9 mouse cellular contexts compared by ENCODE assay signal in the genomic region with DNA sequence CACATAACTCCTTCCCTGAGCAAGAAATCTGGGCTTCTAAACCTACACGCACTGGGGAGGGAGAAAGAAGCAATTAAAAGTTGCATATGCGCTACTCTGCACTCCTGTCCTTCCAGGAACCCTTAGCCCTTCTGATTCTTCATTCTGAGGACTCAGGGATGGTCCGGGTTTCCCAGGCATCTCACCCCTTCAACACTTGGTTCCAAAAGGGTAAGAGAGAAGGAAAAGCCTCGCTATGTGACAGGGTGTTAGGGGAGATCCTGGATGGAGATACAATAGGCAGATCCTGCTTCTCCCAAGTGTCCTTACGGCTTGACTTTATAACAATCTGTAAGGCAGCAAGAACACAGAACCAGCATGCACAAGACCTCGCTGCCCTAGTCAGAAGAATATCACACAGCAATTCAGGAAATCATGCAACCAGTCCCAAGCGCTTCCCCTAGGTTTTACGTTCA. TPM values are rescaled to one million over a fixed set of nuclear protein-coding genes. Genes with fewer than 3 reads are reported as not detected.
DNase-seq lines count a peak whose midpoint lies in the region; ATAC-seq lines count a peak whose summit lies in the region.
"Had no signal": no experiment of that assay in that cellular context is flagged by ENCODE, and none has a peak within 500 bp of the region (broad histone marks: within the 10 kb centered on the region; RNA-seq: fewer than 3 reads in every experiment).

No protein-coding gene starts in this region.

- peak overlapping the region; percentile 56 for H3K4me2 ChIP-seq in hindbrain, embryonic 11.5 days (replicated peaks; ENCODE audit: low read depth, low read length)
- H3K4me2 ChIP-seq in midbrain, embryonic 11.5 days = peak overlapping the region; percentile 60

- intact Hi-C loops in heart, postnatal 14 days (cut with DNase I) = no loop called here

- DNase-seq in heart, embryonic 10.5 days (ENCODE audit: low spot score) = no peak
- no peak for DNase-seq in heart, postnatal 14 days
- DNase-seq in cerebellum, adult 9-10 months = peak; percentile 73
- peak; percentile 55 for DNase-seq in hindbrain, embryonic 11.5 days (ENCODE audit: low spot score)
- DNase-seq in midbrain, embryonic 11.5 days (ENCODE audit: low spot score, missing footprints) = peak; percentile 94
- no peak for DNase-seq in right cerebral cortex, postnatal 10 days (ENCODE audit: low spot score in 2 of 2)
- DNase-seq in spleen, adult 18-20 months = no peak
- no peak for DNase-seq in yolk sac, embryonic 10.5 days (ENCODE audit: low spot score)

- peaks cover 100% of the 10 kb centered on the region for H3K4me1 ChIP-seq in heart, embryonic 10.5 days
- H3K4me1 ChIP-seq in hindbrain, embryonic 11.5 days (replicated peaks; ENCODE audit: control insufficient read depth, insufficient read depth, low read length) = peaks cover 73% of the 10 kb centered on the region
- H3K4me1 ChIP-seq in midbrain, embryonic 11.5 days (ENCODE audit: control insufficient read depth, insufficient read depth, low read length) = peaks cover 97% of the 10 kb centered on the region

- H3K9me3 ChIP-seq in heart, embryonic 10.5 days = no peaks in the 10 kb centered on the region
- no peaks in the 10 kb centered on the region for H3K9me3 ChIP-seq in hindbrain, embryonic 11.5 days (ENCODE audit: control insufficient read depth, low read length)
- no peaks in the 10 kb centered on the region for H3K9me3 ChIP-seq in midbrain, embryonic 11.5 days (ENCODE audit: control insufficient read depth, low read length)

- ATAC-seq in hindbrain, embryonic 11.5 days (ENCODE audit: low FRiP score) = no peak
- ATAC-seq in midbrain, embryonic 11.5 days (ENCODE audit: low FRiP score) = no peak

- WGBS in heart, embryonic 10.5 days = 28% methylated on average over 8 of the region's 8 CpGs
- WGBS in hindbrain, embryonic 11.5 days = 22% methylated on average over 8 of the region's 8 CpGs
- 25% methylated on average over 8 of the region's 8 CpGs for WGBS in midbrain, embryonic 11.5 days

- peaks cover 29% of the 10 kb centered on the region for H3K36me3 ChIP-seq in heart, embryonic 10.5 days
- H3K36me3 ChIP-seq in hindbrain, embryonic 11.5 days (ENCODE audit: control insufficient read depth, insufficient read depth, low read length) = no peaks in the 10 kb centered on the region
- H3K36me3 ChIP-seq in midbrain, embryonic 11.5 days (ENCODE audit: control insufficient read depth, insufficient read depth, low read length) = 0 out of 2 replicates have a peak, but pooled peaks cover 3% of the 10 kb centered on the region

- peak overlapping the region; percentile 22 for H3K4me3 ChIP-seq in heart, embryonic 10.5 days
- H3K4me3 ChIP-seq in hindbrain, embryonic 11.5 days (ENCODE audit: low read depth, low read length) = 0 out of 2 replicates have a peak overlapping the region, but pooled peaks have one; percentile 6
- H3K4me3 ChIP-seq in midbrain, embryonic 11.5 days (ENCODE audit: low read depth, low read length) = peak overlapping the region; percentile 18
- H3K4me3 ChIP-seq: myocyte had no signal

- H3K27me3 ChIP-seq in heart, embryonic 10.5 days (ENCODE audit: insufficient read depth, poor library complexity, severe bottlenecking) = no peaks in the 10 kb centered on the region
- no peaks in the 10 kb centered on the region for H3K27me3 ChIP-seq in hindbrain, embryonic 11.5 days (ENCODE audit: control insufficient read depth, insufficient read depth, low read length)
- no peaks in the 10 kb centered on the region for H3K27me3 ChIP-seq in midbrain, embryonic 11.5 days (ENCODE audit: control insufficient read depth, insufficient read depth, low read length)

- peak overlapping the region; percentile 99 for H3K27ac ChIP-seq in heart, embryonic 10.5 days
- H3K27ac ChIP-seq in hindbrain, embryonic 11.5 days (ENCODE audit: low read depth, low read length) = peak overlapping the region; percentile 85
- peak overlapping the region; percentile 94 for H3K27ac ChIP-seq in midbrain, embryonic 11.5 days (ENCODE audit: low read depth, low read length)

- peak overlapping the region; percentile 29 for H3K9ac ChIP-seq in hindbrain, embryonic 11.5 days (ENCODE audit: low read depth, low read length)
- peak overlapping the region; percentile 63 for H3K9ac ChIP-seq in midbrain, embryonic 11.5 days (ENCODE audit: low read length)

RNA-seq across cellular contexts. Expression of a gene that starts 19.9 kb away (rescaled TPM):
- polyA plus RNA-seq in heart, embryonic 10.5 days (2016; fragmentation: Nextera tagmentation; extraction: Ambion mirVana) = 57.1 and 58.5 TPM in 2 replicates
- 10 to 100 TPM; 52.0 to 52.5 TPM for total RNA-seq in heart, postnatal 14 days (2021)
- 41.9 and 52.9 TPM in 2 replicates for polyA plus RNA-seq in hindbrain, embryonic 11.5 days (2014; fragmentation: Nextera tagmentation; extraction: Ambion mirVana)
- polyA plus RNA-seq in midbrain, embryonic 11.5 days (2014; fragmentation: Nextera tagmentation; extraction: Ambion mirVana) = 43.1 and 45.6 TPM in 2 replicates

Comparison
In these comparisons a context has a peak if more than half of its experiments do, and no peak if none do; other contexts are left out.
1. DNase-seq: peak in cerebellum, adult 9-10 months (single experiment), hindbrain, embryonic 11.5 days (single experiment) and midbrain, embryonic 11.5 days (single experiment); none in heart, embryonic 10.5 days (single experiment), heart, postnatal 14 days (0 of 2), right cerebral cortex, postnatal 10 days (0 of 2), spleen, adult 18-20 months (0 of 2) and yolk sac, embryonic 10.5 days (single experiment).
2. Peak in every context shown above with its lines, with median percentiles within 50 percentile points of each other: H3K27ac ChIP-seq and H3K4me3 ChIP-seq.